Mouse (Mus musculus) kidney, adult 8-10 months (tissue): ENCODE measurements around the gene Pecam1.
"Not testable (repeated sequence)": the region's sequence is repeated elsewhere in the genome, so short reads cannot be mapped to it uniquely, and the experiment has no call there.

ENCODE experiments used
- DNase-seq, 2 experiments: peaks; one replicate each; pipeline ENCODE4 v3.0.0; 2022

Pecam1 gene

GRCm38 (mm10) chr11:106728402-106729366, 21.7 kb downstream of the Pecam1 start:
- DNase-seq = no peak

- no peak for DNase-seq
These were observed 22.5 kb downstream of the Pecam1 start for GRCm38 (mm10) chr11:106727967-106728366.

- not testable (repeated sequence) for DNase-seq
These were observed 25.6 kb downstream of the Pecam1 start for GRCm38 (mm10) chr11:106724916-106725235.

- no peak for DNase-seq
These were observed 26.1 kb downstream of the Pecam1 start for GRCm38 (mm10) chr11:106724176-106724915.

- DNase-seq = no peak
These were observed 26.8 kb downstream of the Pecam1 start for GRCm38 (mm10) chr11:106723611-106724125.

- no peak for DNase-seq
These were observed 27.5 kb downstream of the Pecam1 start for GRCm38 (mm10) chr11:106722831-106723361.

- DNase-seq = no peak
These were observed 30.0 kb downstream of the Pecam1 start for GRCm38 (mm10) chr11:106720379-106720778.

- no peak for DNase-seq
These were observed 33.9 kb downstream of the Pecam1 start for GRCm38 (mm10) chr11:106716568-106716967.

GRCm38 (mm10) chr11:106715066-106715465, 35.4 kb downstream of the Pecam1 start:
- DNase-seq = peak; percentile 33 to 45

- DNase-seq = no peak
These were observed 39.6 kb downstream of the Pecam1 start for GRCm38 (mm10) chr11:106710789-106711188.

GRCm38 (mm10) chr11:106709227-106709985, 41.0 kb downstream of the Pecam1 start:
- no peak for DNase-seq

- DNase-seq = no peak
These were observed 42.6 kb downstream of the Pecam1 start for GRCm38 (mm10) chr11:106707866-106708265.

GRCm38 (mm10) chr11:106707085-106707484, 43.3 kb downstream of the Pecam1 start:
- DNase-seq = no peak

- DNase-seq = no peak
These were observed 44.2 kb downstream of the Pecam1 start for GRCm38 (mm10) chr11:106706212-106706611.

- DNase-seq = no peak
These were observed 45.9 kb downstream of the Pecam1 start for GRCm38 (mm10) chr11:106704399-106705111.

GRCm38 (mm10) chr11:106703931-106704330, 46.5 kb downstream of the Pecam1 start:
- DNase-seq = no peak

- DNase-seq = no peak
These were observed 47.8 kb downstream of the Pecam1 start for GRCm38 (mm10) chr11:106702584-106702983.

- DNase-seq = no peak
These were observed 48.8 kb downstream of the Pecam1 start for GRCm38 (mm10) chr11:106701589-106701988.

GRCm38 (mm10) chr11:106699083-106699482, 51.3 kb downstream of the Pecam1 start:
- DNase-seq = no peak

- no peak for DNase-seq
These were observed 52.1 kb downstream of the Pecam1 start for GRCm38 (mm10) chr11:106698289-106698688.

GRCm38 (mm10) chr11:106695917-106696316, 54.5 kb downstream of the Pecam1 start:
- DNase-seq = no peak

GRCm38 (mm10) chr11:106692890-106693289, 57.5 kb downstream of the Pecam1 start:
- no peak for DNase-seq
